Mouse (Mus musculus) spleen, adult 2 months (tissue): Measurements from ENCODE around the gene Tenm3.

Experiments
- CTCF ChIP-seq: fragments of 200-500 bp; IDR thresholded peaks from 2 replicates; pipeline ENCODE4 v1.5.1; 2011; ENCODE audit warnings: mild to moderate bottlenecking, inconsistent platforms; ENCODE audit not compliant: insufficient read depth, insufficient read length, insufficient replicate concordance; ENCODE audit errors: extremely low read depth
- POLR2A ChIP-seq: fragments of 200-500 bp; IDR thresholded peaks from 2 replicates; pipeline ENCODE4 v1.6.1; 2011; ENCODE audit warnings: low read depth, low read length, inconsistent platforms

DNA sequence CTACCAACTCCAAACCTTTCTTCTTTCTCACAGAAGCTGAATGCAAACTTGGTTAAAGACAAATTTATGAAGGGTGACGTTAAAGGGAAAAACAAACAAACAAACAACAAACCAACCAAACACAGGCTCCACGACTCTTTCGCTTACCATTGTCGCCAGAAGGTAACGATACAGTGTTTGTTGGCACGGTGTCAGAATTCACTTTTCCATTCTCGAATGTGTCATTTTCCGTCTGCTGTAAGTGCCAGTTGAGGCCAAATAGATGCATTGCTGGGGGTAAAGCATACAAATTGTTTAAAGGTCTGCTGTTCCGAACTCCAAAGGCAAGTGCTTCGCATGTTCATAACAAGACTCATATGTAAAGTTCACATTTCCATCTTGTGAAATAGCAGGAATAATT lies 476.6 kb downstream of the Tenm3 start:
- no peak for TF ChIP-seq POLR2A
- no peak for TF ChIP-seq CTCF
